Mouse (Mus musculus) heart, adult 2 months (tissue): ENCODE data around the gene Anxa9.

Experiments
- CTCF ChIP-seq: fragments of 200-600 bp; IDR thresholded peaks from 2 replicates; pipeline ENCODE4 v1.8.1; 2022; ENCODE audit warnings: antibody characterized with exemption, mild to moderate bottlenecking, moderate library complexity
- EP300 ChIP-seq: fragments of 200-500 bp; IDR thresholded peaks from 2 replicates; pipeline ENCODE4 v1.6.1; 2011; ENCODE audit warnings: low read depth, low read length, control low read depth; ENCODE audit not compliant: insufficient read depth
- POLR2A ChIP-seq: fragments of 200-500 bp; IDR thresholded peaks from 2 replicates; pipeline ENCODE4 v1.6.1; 2011; ENCODE audit warnings: mild to moderate bottlenecking, low read depth, low read length, control low read depth; ENCODE audit not compliant: insufficient read depth

GRCm38 (mm10) chr3:95294316-95294715 is 12.7 kb downstream of the Anxa9 start:
- no peak for TF ChIP-seq POLR2A
- no peak for TF ChIP-seq CTCF
- TF ChIP-seq EP300: no peak
